Mouse (Mus musculus) kidney, embryonic 14.5 days (tissue): ENCODE results near the gene Garnl3. TPM values are rescaled to one million over a fixed set of nuclear protein-coding genes. Genes with fewer than 3 reads are reported as not detected.

ENCODE experiments used
- ATAC-seq: fragments of 200-750 bp; cut with Nextera tagmentation; 2 replicates; pipeline ENCODE4 v1.8.0; 2017; ENCODE audit warnings: moderate number of reproducible peaks, mild to moderate bottlenecking, moderate TSS enrichment, moderate library complexity; ENCODE audit not compliant: low FRiP score, low TSS enrichment
- H3K27ac ChIP-seq: fragments of 300-500 bp; sonication (generic); 2 replicates; pipeline ENCODE4 v1.5.1; 2014; ENCODE audit warnings: low read depth, mild to moderate bottlenecking, low read length, moderate library complexity, mixed read lengths
- H3K27me3 ChIP-seq: fragments of 300-500 bp; sonication (generic); 2 replicates; pipeline ENCODE4 v1.6.1; 2014; ENCODE audit warnings: mild to moderate bottlenecking, low read length; ENCODE audit not compliant: control insufficient read depth, insufficient read depth
- H3K36me3 ChIP-seq: fragments of 300-500 bp; sonication (generic); 2 replicates; pipeline ENCODE4 v1.6.1; 2014; ENCODE audit warnings: low read length, mixed read lengths; ENCODE audit not compliant: control insufficient read depth, insufficient read depth
- H3K4me1 ChIP-seq: fragments of 300-500 bp; sonication (generic); 2 replicates; pipeline ENCODE4 v1.6.1; 2014; ENCODE audit warnings: low read length, mixed read lengths; ENCODE audit not compliant: control insufficient read depth, insufficient read depth
- H3K4me2 ChIP-seq: fragments of 300-500 bp; sonication (generic); replicated peaks from 2 replicates; pipeline ENCODE4 v1.6.1; 2014; ENCODE audit warnings: low read depth, mild to moderate bottlenecking, low read length
- H3K4me3 ChIP-seq: fragments of 300-500 bp; sonication (generic); 2 replicates; pipeline ENCODE4 v1.5.1; 2014; ENCODE audit warnings: mild to moderate bottlenecking, low read length
- H3K9ac ChIP-seq: fragments of 300-500 bp; sonication (generic); 2 replicates; pipeline ENCODE4 v1.6.1; 2014; ENCODE audit warnings: low read depth, mild to moderate bottlenecking, low read length, moderate library complexity
- H3K9me3 ChIP-seq: fragments of 300-500 bp; sonication (generic); 2 replicates; pipeline ENCODE4 v1.6.1; 2016; ENCODE audit warnings: low read length; ENCODE audit not compliant: control insufficient read depth
- WGBS: fragments of 180-500 bp; shearing (Covaris S2); extraction: QIAGEN DNeasy Blood & Tissue Kit; methylation state at CpG from one replicate; pipeline ENCODE4 v1.1.7; 2014; 5-methylcytosine and 5-hydroxymethylcytosine counted together
- polyA plus RNA-seq: library from polyadenylated mRNA; unstranded; fragments of >200 nt; fragmentation: Nextera tagmentation; extraction: Ambion mirVana; gene quantifications from 2 replicates; pipeline ENCODE4 v1.2.1, GENCODE M21; 2014

Garnl3 gene
- polyA plus RNA-seq, 1 experiment from 2014 or later, result 12.1 TPM

DNA sequence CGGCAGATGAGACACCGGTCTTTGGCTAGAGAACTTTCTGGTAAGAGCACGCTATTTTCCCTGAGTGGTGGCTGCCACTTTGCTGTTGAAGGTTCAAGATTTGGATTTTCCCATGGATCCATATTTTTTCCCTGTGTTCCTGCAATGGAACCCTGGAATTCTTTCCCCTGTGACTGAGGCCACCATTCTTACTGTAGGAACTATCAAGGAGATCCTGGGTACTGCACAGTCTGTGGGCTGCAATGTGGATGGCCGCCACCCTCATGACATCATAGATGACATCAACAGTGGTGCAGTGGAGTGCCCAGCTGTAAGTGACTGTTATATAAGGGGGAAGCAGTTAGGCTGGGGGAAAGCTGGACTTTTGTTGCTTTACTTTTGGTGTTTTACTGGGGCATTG lies 167.9 kb downstream of the Garnl3 start:
- peak overlapping the region; percentile 81; the same call in 1 of the 2 replicates for H3K9ac ChIP-seq
- no peak for ATAC-seq
- no peaks in the 10 kb centered on the region for H3K9me3 ChIP-seq
- peak overlapping the region; percentile 57 for H3K4me2 ChIP-seq
- peak overlapping the region; percentile 97 for H3K4me3 ChIP-seq
- H3K27ac ChIP-seq, result no peak overlapping the region
- 60% methylated on average over 4 of the region's 4 CpGs for WGBS
- H3K27me3 ChIP-seq, result no peaks in the 10 kb centered on the region
- peaks cover 24% of the 10 kb centered on the region for H3K36me3 ChIP-seq
- H3K4me1 ChIP-seq, result peaks cover 27% of the 10 kb centered on the region

DNA sequence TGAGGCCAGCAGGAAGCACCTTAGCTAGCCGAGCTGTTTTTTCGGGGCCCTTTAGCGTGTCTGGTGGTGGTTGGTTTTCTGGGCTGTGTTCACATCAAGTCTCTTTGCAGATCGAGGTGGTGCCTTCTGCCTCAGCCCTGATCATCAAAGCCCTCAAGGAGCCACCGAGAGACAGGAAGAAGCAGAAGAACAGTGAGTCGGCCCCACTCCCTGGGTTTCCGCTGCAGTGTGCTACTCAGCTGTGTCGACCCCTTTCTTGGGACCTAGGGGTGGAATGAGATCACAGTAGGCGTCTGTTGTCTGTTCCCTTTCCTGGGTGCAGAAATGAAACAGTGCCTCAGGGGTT lies 168.6 kb downstream of the Garnl3 start:
- Histone ChIP-seq H3K4me3 (peak overlapping the region; percentile 97), H3K27me3 (no peaks in the 10 kb centered on the region), H3K9me3 (no peaks in the 10 kb centered on the region), H3K4me2 (peak overlapping the region; percentile 57), H3K36me3 (peaks cover 24% of the 10 kb centered on the region), H3K9ac (peak overlapping the region; percentile 81), H3K4me1 (peaks cover 27% of the 10 kb centered on the region), H3K27ac (peak overlapping the region; percentile 94; the same call in 1 of the 2 replicates)
- ATAC-seq, result no peak
- 4% methylated on average over 9 of the region's 9 CpGs for WGBS

DNA sequence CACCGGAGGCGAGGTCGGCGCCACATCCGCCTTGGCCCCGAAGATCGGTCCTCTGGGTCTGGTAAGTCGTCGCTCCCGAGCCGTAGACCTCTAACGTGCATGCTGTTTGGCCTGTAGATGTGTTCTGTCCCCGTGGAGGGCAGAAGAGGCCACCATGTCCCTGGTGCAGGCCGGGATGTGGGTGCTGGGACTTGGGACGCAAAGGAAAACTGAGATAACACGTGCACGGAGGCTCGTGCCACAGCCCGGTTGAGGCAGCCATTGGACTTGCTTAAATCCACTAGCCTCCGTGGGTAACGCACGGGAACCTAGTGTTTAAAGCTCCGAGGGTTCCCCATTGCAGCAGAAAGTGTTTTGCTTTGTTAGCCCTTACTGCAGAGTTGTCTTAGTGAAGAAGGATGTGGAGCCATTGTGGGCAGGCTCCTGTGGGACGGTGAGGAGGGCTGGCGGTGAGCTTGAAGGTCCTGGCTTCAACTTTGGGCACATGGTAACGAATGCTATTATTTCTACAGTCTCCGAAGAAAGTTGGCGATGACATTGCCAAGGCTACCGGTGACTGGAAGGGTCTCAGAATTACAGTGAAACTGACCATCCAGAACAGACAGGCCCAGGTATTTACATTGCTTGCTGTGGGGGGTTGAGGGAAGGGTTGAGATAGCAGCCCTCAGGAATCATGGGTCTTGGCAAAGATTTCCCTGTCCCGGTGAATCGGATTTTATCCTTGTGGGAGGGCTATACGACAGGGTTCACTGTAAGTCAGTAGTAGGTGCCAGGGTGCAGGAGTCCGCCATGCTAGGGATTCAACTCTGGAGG lies 169.2 kb downstream of the Garnl3 start:
- H3K4me2 ChIP-seq, result peak overlapping the region; percentile 57
- H3K9ac ChIP-seq, result peak overlapping the region; percentile 81
- ATAC-seq, result no peak
- H3K27ac ChIP-seq, result peak overlapping the region; percentile 94
- H3K4me3 ChIP-seq, result peak overlapping the region; percentile 97
- WGBS, result under 1% methylated on average over 33 of the region's 33 CpGs
- peaks cover 27% of the 10 kb centered on the region for H3K4me1 ChIP-seq
- H3K36me3 ChIP-seq, result peaks cover 24% of the 10 kb centered on the region
- no peaks in the 10 kb centered on the region for H3K27me3 ChIP-seq
- H3K9me3 ChIP-seq, result no peaks in the 10 kb centered on the region

DNA sequence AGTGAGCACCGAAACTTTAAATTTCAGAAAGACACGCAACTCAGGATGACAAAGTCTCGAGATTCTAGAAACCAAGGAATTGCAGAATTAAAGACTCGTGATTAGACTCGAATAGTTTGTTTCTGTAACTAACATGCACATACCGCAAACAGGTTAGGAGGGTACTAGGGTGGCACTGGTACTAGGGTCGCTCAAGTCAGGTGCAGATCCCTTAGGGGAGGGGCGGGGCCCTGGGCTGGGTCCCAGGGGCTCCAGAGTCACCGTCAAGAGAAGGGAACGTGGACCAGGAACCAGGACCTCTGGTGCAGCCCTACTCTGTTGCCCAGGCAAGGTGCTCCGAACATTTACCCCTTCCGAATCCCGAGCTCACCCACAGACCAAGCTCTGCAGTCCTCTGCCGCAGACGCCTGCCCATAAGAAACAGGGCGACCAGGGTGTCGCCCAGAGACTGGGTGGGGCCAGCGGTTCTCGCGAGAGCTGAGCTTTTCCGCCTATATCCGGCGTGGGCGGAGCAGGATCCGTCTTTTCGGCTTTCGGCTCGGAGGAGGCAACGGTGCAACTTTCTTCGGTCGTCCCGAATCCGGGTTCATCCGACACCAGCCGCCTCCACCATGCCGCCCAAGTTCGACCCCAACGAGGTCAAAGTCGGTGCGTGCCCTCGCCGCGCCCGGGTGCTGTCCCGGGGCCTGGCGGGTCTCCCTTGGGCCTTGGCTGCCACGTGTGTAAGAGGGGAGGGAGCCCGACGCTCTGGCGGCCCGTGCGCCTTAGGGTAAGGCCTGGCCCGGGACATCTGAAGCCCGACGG lies 170.1 kb downstream of the Garnl3 start, which contains the start of the genes Rpl12 and Lrsam1:
Gene Rpl12, plus strand, starts transcription at position 368 of the 804 bp plus-strand sequence.
Gene Lrsam1, minus strand, starts transcription at position 423 of the 804 bp plus-strand sequence.
- Histone ChIP-seq H3K27me3 (no peaks in the 10 kb centered on the region), H3K27ac (peak within 1 kb of the TSS; percentile 94), H3K4me1 (peaks cover 26% of the 10 kb centered on the region), H3K4me2 (peak within 1 kb of the TSS; percentile 57), H3K9me3 (no peaks in the 10 kb centered on the region), H3K4me3 (peak within 1 kb of the TSS; percentile 97), H3K9ac (peak within 1 kb of the TSS; percentile 81), H3K36me3 (peaks cover 24% of the 10 kb centered on the region)
- ATAC-seq, result peak; percentile 93
- WGBS, result 3% methylated on average over 55 of the region's 55 CpGs

DNA sequence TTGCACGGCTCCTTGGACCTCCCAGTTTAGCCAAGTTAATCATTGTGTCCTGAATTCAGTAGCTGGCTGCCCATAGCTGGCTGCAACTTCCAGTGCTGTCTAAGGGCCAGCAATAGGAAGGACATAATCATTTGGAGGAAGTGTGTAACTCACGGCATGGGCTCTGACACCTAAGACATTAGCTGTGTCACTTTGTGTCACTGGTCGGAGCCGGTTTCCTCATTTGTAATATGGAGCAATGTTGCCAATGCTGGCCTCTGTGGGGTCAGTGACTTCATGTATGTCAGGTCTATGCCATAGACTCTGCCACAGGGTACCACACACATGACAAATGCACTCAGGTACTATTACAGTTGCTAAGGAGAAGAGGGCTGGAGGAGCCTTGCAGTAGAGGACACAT lies 171.2 kb downstream of the Garnl3 start:
- H3K27me3 ChIP-seq, result no peaks in the 10 kb centered on the region
- no peak overlapping the region; the same call in 1 of the 2 replicates for H3K4me3 ChIP-seq
- no peak overlapping the region; the same call in 1 of the 2 replicates for H3K9ac ChIP-seq
- H3K36me3 ChIP-seq, result peaks cover 29% of the 10 kb centered on the region
- no peaks in the 10 kb centered on the region for H3K9me3 ChIP-seq
- 88% methylated on average over 4 of the region's 4 CpGs for WGBS
- peaks cover 18% of the 10 kb centered on the region for H3K4me1 ChIP-seq
- no peak for ATAC-seq
- H3K27ac ChIP-seq, result no peak overlapping the region
- peak overlapping the region; percentile 57; the same call in 1 of the 2 replicates for H3K4me2 ChIP-seq

DNA sequence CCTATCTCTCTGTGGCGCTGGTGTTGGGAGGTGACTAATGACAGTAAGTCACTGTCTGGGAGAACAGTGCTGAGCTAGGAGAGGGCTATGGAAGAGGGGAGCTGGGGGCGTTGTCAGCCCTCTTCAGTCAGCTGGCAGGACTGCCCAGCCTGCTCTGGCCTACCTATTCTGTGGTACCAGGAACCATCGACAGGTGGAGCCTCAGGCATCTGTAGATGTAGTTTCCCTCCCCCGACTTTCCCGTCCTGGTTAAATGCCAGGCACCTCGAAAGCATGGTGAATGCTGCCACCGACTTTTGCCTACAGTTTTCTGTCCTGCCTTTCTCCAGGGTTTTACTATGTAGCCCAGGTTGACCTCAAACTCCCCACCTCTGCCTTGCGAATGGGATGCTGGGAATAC lies 174.1 kb downstream of the Garnl3 start:
- H3K27ac ChIP-seq, result no peak overlapping the region
- WGBS, result 54% methylated on average over 8 of the region's 8 CpGs
- no peaks in the 10 kb centered on the region for H3K27me3 ChIP-seq
- no peak overlapping the region for H3K9ac ChIP-seq
- no peak overlapping the region for H3K4me3 ChIP-seq
- no peak overlapping the region for H3K4me2 ChIP-seq
- H3K4me1 ChIP-seq, result peaks cover 6% of the 10 kb centered on the region
- H3K9me3 ChIP-seq, result 0 out of 2 replicates have a peak, but pooled peaks cover 3% of the 10 kb centered on the region
- H3K36me3 ChIP-seq, result peaks cover 11% of the 10 kb centered on the region
- no peak for ATAC-seq

DNA sequence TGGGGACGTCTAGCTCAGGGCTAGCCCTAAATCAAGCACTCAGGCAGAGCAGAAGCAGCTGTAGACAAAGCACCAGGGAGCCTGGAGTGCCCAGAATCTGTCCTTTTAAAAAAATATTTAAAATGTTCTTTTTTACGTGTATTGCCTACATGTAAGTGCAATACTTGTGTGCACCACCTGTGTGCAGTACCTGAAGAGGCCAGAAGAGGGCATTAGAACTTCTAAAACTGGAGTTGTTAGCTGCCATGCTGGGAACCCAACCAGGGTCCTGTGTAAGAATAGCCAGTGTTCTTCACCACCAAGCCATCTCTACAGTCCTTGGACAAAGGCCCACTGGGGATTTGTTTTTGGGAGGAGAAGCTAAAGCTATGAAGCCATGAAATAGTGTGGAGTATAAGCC lies 176.9 kb downstream of the Garnl3 start:
- ATAC-seq, result no peak
- Histone ChIP-seq H3K4me2 (no peak overlapping the region), H3K27ac (no peak overlapping the region), H3K27me3 (no peaks in the 10 kb centered on the region), H3K9ac (no peak overlapping the region), H3K4me1 (no peaks in the 10 kb centered on the region), H3K9me3 (0 out of 2 replicates have a peak, but pooled peaks cover 3% of the 10 kb centered on the region), H3K4me3 (no peak overlapping the region), H3K36me3 (peaks cover 16% of the 10 kb centered on the region)
- 92% methylated on average over 2 of the region's 2 CpGs for WGBS

DNA sequence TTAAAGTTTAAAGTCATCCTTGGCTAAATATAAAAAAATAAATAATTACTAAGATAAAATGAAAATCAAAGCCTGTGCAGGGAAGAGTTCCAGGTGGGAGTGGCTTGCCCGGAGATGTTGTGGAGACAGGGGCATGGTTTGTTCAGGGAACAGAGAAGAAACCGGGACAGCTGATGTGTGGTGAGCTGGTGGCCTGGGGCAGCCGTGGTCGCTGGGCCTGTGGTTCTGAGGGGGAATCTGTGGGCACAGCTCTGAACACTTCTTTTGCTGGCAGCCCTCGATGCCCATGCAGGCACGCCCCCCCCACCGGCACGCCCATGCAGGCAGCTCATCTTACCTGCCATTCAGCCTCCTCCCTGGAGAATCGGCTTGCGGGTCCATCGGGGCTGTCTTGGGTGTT lies 184.0 kb downstream of the Garnl3 start:
- Histone ChIP-seq H3K27me3 (no peaks in the 10 kb centered on the region), H3K4me2 (no peak overlapping the region), H3K36me3 (peaks cover 37% of the 10 kb centered on the region; the same call in 1 of the 2 replicates), H3K4me3 (no peak overlapping the region), H3K9ac (no peak overlapping the region), H3K4me1 (no peaks in the 10 kb centered on the region), H3K27ac (no peak overlapping the region), H3K9me3 (no peaks in the 10 kb centered on the region)
- WGBS, result 87% methylated on average over 11 of the region's 11 CpGs
- no peak for ATAC-seq
